Mouse (Mus musculus) kidney, postnatal 0 days (tissue): ENCODE measurements around the gene Wnt3a. TPM values are rescaled to one million over a fixed set of nuclear protein-coding genes. Genes with fewer than 3 reads are reported as not detected.

Source experiments
- ATAC-seq: fragments of 200-750 bp; cut with Nextera tagmentation; replicated peaks from 2 replicates; pipeline ENCODE4 v1.8.0; 2017; ENCODE audit warnings: low read depth, moderate number of reproducible peaks, moderate TSS enrichment, moderate library complexity; ENCODE audit not compliant: low FRiP score
- DNase-seq: peaks from one replicate; pipeline ENCODE4 v3.0.0-alpha.2; 2016; ENCODE audit warnings: low spot score
- H3K27ac ChIP-seq: fragments of 300-500 bp; sonication (generic); 2 replicates; pipeline ENCODE4 v1.5.1; 2014; ENCODE audit warnings: mild to moderate bottlenecking
- H3K27me3 ChIP-seq: fragments of 300-500 bp; sonication (generic); 2 replicates; pipeline ENCODE4 v1.6.1; 2014; ENCODE audit warnings: low read length, mixed read lengths; ENCODE audit not compliant: insufficient read depth
- H3K36me3 ChIP-seq: fragments of 300-500 bp; sonication (generic); 2 replicates; pipeline ENCODE4 v1.6.1; 2014; ENCODE audit warnings: low read length, mixed read lengths; ENCODE audit not compliant: insufficient read depth
- H3K4me1 ChIP-seq: fragments of 300-500 bp; sonication (generic); replicated peaks from 2 replicates; pipeline ENCODE4 v1.6.1; 2014; ENCODE audit warnings: antibody characterized with exemption, low read length, mixed read lengths; ENCODE audit not compliant: insufficient read depth
- H3K4me2 ChIP-seq: fragments of 300-500 bp; sonication (generic); 2 replicates; pipeline ENCODE4 v1.6.1; 2014; ENCODE audit warnings: mild to moderate bottlenecking, low read length, moderate library complexity, mixed read lengths
- H3K4me3 ChIP-seq: fragments of 300-500 bp; sonication (generic); replicated peaks from 2 replicates; pipeline ENCODE4 v1.5.1; 2014; ENCODE audit warnings: low read depth, low read length
- H3K9ac ChIP-seq: fragments of 300-500 bp; sonication (generic); 2 replicates; pipeline ENCODE4 v1.6.1; 2014; ENCODE audit warnings: low read depth, low read length
- H3K9me3 ChIP-seq: fragments of 300-500 bp; sonication (generic); replicated peaks from 2 replicates; pipeline ENCODE4 v1.6.1; 2016; ENCODE audit warnings: low read length, inconsistent platforms, mixed read lengths
- CTCF ChIP-seq: IDR thresholded peaks from 2 replicates; pipeline ENCODE4 v1.5.1; 2016; ENCODE audit warnings: antibody characterized with exemption, low read depth, mild to moderate bottlenecking, moderate library complexity
- WGBS: fragments of 180-500 bp; shearing (Covaris S2); extraction: QIAGEN DNeasy Blood & Tissue Kit; methylation state at CpG from one replicate; pipeline ENCODE4 v1.1.7; 2014; 5-methylcytosine and 5-hydroxymethylcytosine counted together
- polyA plus RNA-seq: library from polyadenylated mRNA; unstranded; fragments of >200 nt; fragmentation: Nextera tagmentation; extraction: Ambion mirVana; gene quantifications from 2 replicates; pipeline ENCODE4 v1.2.1, GENCODE M21; 2015

Gene Wnt3a
- polyA plus RNA-seq, 1 experiment from 2014 or later: not detected

- no peak for TF ChIP-seq CTCF
- H3K4me3 ChIP-seq: no peak overlapping the region
- H3K4me1 ChIP-seq: no peaks in the 10 kb centered on the region
- no peak overlapping the region for H3K27ac ChIP-seq
- H3K4me2 ChIP-seq: no peak overlapping the region
- H3K9me3 ChIP-seq: no peaks in the 10 kb centered on the region
- WGBS: 1% methylated on average over 25 of the region's 25 CpGs
- no peak overlapping the region for H3K9ac ChIP-seq
- peaks cover 67% of the 10 kb centered on the region for H3K27me3 ChIP-seq
- H3K36me3 ChIP-seq: no peaks in the 10 kb centered on the region
- DNase-seq (no peak), ATAC-seq (no peak)
Observed at GRCm38 (mm10) chr11:59289706-59290105, 846 bp downstream of the Wnt3a start.

DNA sequence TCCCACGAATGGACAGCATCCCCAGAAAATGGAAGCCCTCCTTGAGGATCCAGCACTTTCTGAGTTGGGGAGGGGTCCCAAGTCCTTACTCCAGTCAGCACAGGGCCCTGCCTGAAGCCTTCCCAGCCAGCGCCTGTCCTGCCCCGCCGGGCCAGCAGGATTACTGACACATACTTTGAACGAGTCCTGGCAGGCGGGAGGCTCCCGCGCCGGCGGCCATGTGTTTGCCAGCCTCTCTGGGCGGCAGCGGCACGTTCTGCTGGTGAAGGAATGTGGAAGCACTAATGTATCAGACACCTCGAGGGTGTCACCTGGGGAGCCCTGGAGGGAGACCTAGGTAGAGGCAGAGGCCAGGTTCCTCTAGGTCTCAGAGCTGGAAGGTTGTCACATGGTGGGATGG is 6.4 kb downstream of the Wnt3a start:
- no peak for TF ChIP-seq CTCF
- no peak for DNase-seq

DNA sequence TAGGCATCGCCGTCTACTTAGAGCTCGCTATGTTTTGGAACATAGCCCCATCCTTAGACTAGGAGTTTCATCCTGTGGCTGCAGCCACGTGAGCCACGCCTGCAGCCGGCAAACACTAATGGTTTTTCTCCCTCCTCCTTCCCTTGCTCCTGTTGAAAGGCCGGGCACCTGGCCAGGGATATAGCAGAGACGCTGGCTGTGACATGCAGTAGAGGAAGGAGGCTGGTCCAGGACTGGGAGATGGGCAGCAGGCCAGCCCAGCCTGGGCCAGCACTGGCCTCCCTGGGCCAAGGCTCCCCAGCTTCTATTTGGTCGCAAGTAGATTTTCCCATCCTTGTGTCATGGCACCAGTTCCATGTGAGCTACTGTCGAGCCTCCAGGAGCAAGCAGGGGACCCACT is 7.6 kb downstream of the Wnt3a start:
- H3K9ac ChIP-seq: no peak overlapping the region
- no peaks in the 10 kb centered on the region for H3K36me3 ChIP-seq
- no peak overlapping the region for H3K4me3 ChIP-seq
- H3K9me3 ChIP-seq: no peaks in the 10 kb centered on the region
- DNase-seq (no peak), ATAC-seq (no peak)
- no peak overlapping the region for H3K4me2 ChIP-seq
- H3K27me3 ChIP-seq: peaks cover 15% of the 10 kb centered on the region
- H3K27ac ChIP-seq: no peak overlapping the region
- no peak for TF ChIP-seq CTCF
- 56% methylated on average over 10 of the region's 10 CpGs for WGBS
- no peaks in the 10 kb centered on the region for H3K4me1 ChIP-seq

More for the DNA sequence above, 6.4 kb downstream of the Wnt3a start:
- Histone ChIP-seq H3K27me3 (peaks cover 27% of the 10 kb centered on the region), H3K9ac (no peak overlapping the region), H3K4me2 (no peak overlapping the region), H3K27ac (no peak overlapping the region), H3K36me3 (no peaks in the 10 kb centered on the region), H3K9me3 (no peaks in the 10 kb centered on the region), H3K4me3 (no peak overlapping the region), H3K4me1 (no peaks in the 10 kb centered on the region)
- no peak for ATAC-seq
- 38% methylated on average over 14 of the region's 14 CpGs for WGBS

DNA sequence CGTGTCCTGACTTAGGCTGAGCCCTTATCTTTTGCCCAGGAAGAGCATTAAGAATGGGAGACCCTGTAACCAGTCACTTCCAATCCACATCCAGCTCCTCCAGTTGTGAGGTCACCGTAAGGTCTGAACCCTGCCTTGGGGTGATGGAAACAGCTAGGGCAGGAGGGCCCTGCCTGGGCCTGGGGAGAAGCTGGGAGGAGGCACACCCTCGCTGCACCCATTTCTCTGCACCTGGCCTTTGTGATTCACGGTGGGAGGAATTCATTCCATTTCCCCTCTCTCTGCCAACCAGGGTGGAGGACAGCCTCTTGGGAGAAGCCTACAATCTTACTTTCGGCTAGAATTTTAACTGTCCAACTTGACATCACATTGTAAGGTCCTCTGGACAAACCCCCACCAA is 8.4 kb downstream of the Wnt3a start:
- no peak for ATAC-seq
- no peak for DNase-seq
- Histone ChIP-seq H3K27ac (no peak overlapping the region), H3K4me2 (no peak overlapping the region), H3K9me3 (no peaks in the 10 kb centered on the region), H3K4me3 (no peak overlapping the region), H3K9ac (no peak overlapping the region), H3K27me3 (peaks cover 7% of the 10 kb centered on the region), H3K36me3 (no peaks in the 10 kb centered on the region), H3K4me1 (no peaks in the 10 kb centered on the region)
- 68% methylated on average over 5 of the region's 5 CpGs for WGBS
- TF ChIP-seq CTCF: no peak

DNA sequence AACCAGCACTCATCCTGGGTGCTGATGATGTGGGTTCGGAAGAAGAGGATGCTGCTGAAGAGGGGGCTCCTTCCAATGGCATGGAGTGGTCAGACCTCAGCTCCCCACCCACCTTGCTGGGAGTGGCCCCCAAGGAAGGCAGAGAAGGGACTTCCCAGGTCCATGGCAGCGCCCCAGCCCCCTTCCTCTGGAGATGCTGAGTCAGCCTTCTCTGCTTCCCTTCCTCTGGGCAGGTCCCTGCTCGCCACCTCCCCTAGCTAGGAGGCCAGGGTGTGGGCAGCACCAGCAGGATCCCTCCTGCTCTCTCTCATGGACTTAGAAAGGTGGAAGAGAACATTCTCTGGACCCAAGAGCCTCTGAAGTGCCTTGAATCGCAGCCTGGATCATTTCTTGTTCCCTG is 12.5 kb downstream of the Wnt3a start:
- no peak overlapping the region for H3K4me2 ChIP-seq

DNA sequence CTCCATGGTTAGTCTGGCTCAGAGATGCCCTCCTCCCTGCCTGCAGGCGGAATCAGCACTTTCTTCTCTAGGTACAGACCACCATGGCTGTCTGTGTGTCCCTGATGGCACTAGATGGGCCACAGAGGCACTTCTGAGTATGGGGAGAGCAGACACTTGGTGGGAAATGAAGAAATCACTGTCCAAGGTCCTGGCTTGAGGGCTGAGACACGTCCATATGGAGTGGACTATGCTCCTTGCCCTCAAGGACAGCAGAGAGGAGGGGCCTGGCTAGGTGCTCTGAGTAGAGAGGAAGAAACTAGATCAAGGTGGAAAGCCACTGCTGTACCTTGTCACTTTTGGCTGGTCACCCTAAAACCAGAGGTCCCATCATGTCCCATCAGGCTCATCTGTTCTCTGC is 13.7 kb downstream of the Wnt3a start:
- no peaks in the 10 kb centered on the region for H3K9me3 ChIP-seq
- no peak overlapping the region for H3K4me2 ChIP-seq
- H3K4me3 ChIP-seq: no peak overlapping the region
- no peak overlapping the region for H3K9ac ChIP-seq
- no peaks in the 10 kb centered on the region for H3K27me3 ChIP-seq
- H3K27ac ChIP-seq: no peak overlapping the region
- no peaks in the 10 kb centered on the region for H3K4me1 ChIP-seq
- no peaks in the 10 kb centered on the region for H3K36me3 ChIP-seq
- 31% methylated on average over 2 of the region's 2 CpGs for WGBS
- 0 out of 2 replicates have a peak, but pooled peaks have one; percentile 49 for ATAC-seq
- peak; percentile 45 for DNase-seq
- TF ChIP-seq CTCF: no peak

More for the DNA sequence above, 12.5 kb downstream of the Wnt3a start:
- Histone ChIP-seq H3K9me3 (no peaks in the 10 kb centered on the region), H3K27ac (no peak overlapping the region), H3K4me1 (no peaks in the 10 kb centered on the region), H3K36me3 (no peaks in the 10 kb centered on the region), H3K9ac (no peak overlapping the region), H3K27me3 (no peaks in the 10 kb centered on the region), H3K4me3 (no peak overlapping the region)
- 69% methylated on average over 4 of the region's 4 CpGs for WGBS
- no peak for TF ChIP-seq CTCF
- DNase-seq (no peak), ATAC-seq (no peak)

DNA sequence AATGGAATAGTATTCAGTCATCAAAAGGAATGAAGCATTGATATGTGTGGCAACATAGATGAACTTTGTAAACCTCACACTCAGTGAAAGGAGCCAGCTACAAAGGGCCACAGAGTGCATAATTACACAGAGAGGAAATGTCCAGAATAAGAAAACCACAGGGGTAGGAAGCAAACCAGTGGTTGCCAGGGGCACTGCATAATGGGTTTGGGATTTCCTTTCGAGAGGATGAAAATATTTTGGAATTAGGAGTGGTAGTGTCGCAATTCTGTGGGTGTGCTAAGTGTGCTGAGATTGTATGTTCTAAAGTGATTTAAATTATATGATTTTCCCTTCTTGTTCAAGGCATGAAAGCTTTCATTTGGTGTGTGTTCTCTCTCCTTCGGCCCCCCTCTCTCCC is 16.4 kb downstream of the Wnt3a start:
- TF ChIP-seq CTCF: no peak
- Histone ChIP-seq H3K4me3 (no peak overlapping the region), H3K27me3 (no peaks in the 10 kb centered on the region), H3K27ac (no peak overlapping the region), H3K9me3 (no peaks in the 10 kb centered on the region), H3K4me1 (no peaks in the 10 kb centered on the region), H3K9ac (no peak overlapping the region), H3K36me3 (no peaks in the 10 kb centered on the region), H3K4me2 (no peak overlapping the region)
- WGBS: 79% methylated on average over 3 of the region's 3 CpGs
- ATAC-seq (no peak), DNase-seq (no peak)
